Mouse (Mus musculus) CD4-positive helper T cell, adult 2 months (primary cell): ENCODE results near the gene Lipe.

Source experiments
- DNase-seq: peaks from one replicate; pipeline ENCODE4 v3.0.0-alpha.2; 2012; ENCODE audit warnings: low read depth, missing footprints, low spot score

Gene Lipe

GRCm38 (mm10) chr7:25363151-25363550 lies 35.4 kb downstream of the Lipe start:
- no peak for DNase-seq

GRCm38 (mm10) chr7:25358721-25359206 lies 39.7 kb downstream of the Lipe start:
- no peak for DNase-seq

DNA sequence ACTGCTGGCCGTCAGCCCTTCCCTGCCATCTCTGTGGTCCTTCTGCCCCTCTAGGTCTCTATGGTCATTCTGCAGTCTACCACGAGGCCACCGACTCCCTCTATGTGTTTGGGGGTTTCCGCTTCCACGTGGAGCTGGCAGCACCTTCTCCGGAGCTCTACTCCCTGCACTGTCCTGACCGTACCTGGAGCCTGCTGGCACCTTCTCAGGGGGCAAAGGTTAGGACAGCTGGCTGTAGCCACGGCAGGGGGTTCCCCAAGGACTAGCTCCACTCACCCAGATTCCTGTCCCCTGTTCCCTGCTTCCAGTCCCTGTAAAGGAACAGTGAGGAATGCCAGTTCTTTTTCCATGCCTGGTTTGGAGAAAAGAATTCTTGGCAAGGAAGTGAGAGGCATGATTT lies 49.6 kb downstream of the Lipe start:
- DNase-seq, result no peak

GRCm38 (mm10) chr7:25341000-25341784 lies 57.3 kb downstream of the Lipe start:
- DNase-seq, result no peak

GRCm38 (mm10) chr7:25339329-25339728 lies 59.2 kb downstream of the Lipe start:
- no peak for DNase-seq

- no peak for DNase-seq
Measured at GRCm38 (mm10) chr7:25334472-25334871, 64.0 kb downstream of the Lipe start.

DNA sequence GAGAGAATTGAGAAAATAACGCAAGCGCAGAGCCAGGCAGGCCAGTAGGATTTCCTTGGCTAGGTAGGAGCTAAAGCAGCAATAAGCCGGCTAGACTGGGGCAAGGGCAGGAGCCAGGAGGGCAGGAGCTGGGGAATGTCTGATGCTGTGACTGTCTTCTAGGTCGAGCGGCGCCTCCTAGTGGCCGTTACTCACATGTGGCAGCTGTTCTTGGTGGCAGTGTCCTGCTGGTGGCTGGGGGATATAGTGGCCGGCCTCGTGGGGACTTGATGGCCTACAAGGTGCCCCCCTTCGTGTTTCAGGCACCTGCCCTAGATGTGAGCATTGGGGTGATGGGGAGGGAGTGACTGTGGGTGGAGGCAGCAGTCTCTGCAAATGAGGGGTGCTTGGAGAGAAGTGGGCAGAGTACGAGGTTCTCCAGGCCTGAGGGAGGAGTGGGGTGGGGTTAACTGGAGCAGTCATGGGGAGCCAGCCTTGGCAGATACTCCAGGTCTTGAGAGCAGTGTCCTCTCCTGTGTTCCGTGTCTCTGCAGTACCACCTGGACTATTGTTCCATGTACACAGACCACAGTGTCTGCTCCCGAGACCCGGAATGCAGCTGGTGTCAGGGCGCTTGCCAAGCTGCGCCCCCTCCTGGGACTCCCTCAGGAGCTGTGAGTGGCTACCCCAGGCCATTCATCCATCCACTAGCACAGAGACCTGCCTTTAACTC lies 64.8 kb downstream of the Lipe start:
- peak; percentile 74 for DNase-seq
